Mouse (Mus musculus) testis, adult 2 months (tissue): Measurements from ENCODE around the gene Chac1.

ENCODE experiments used
- CTCF ChIP-seq: fragments of 200-500 bp; IDR thresholded peaks from 2 replicates; pipeline ENCODE4 v1.5.1; 2012; ENCODE audit warnings: low read depth, mild to moderate bottlenecking, inconsistent platforms, low read length, moderate library complexity; ENCODE audit not compliant: control insufficient read depth, insufficient read depth, insufficient replicate concordance
- POLR2A ChIP-seq: fragments of 200-500 bp; IDR thresholded peaks from 2 replicates; pipeline ENCODE4 v1.6.1; 2012; ENCODE audit warnings: low read depth, mild to moderate bottlenecking, inconsistent platforms, low read length, moderate library complexity; ENCODE audit not compliant: control insufficient read depth

DNA sequence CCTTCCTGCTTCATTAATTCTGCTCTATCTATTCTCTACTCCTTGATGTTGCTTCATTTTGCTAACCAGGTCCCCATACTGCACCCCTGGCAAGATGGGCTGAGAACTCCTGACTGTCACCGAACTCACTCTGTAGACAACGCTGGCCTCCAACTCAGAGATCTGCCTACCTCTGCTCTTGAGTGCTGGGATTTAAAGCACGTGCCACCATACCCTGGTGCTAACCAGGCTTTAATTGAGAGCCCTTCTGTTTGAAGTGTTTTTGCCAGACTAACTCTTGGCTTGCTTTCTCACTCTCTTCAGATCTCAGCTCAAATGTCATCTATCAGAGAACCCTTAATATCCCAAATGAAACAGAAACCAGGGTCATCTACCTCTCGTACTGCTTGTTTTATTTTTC lies 39.0 kb downstream of the Chac1 start:
- TF ChIP-seq CTCF (no peak), POLR2A (no peak)
